Mouse (Mus musculus) thymus, adult 2 months (tissue): ENCODE results near the gene Atxn1.

ENCODE experiments used
- CTCF ChIP-seq: fragments of 200-500 bp; IDR thresholded peaks from 2 replicates; pipeline ENCODE4 v1.5.1; 2012; ENCODE audit warnings: mild to moderate bottlenecking, control low read depth, low read length, moderate library complexity, borderline replicate concordance; ENCODE audit not compliant: control insufficient read depth, poor library complexity, insufficient read depth; ENCODE audit errors: extremely low read depth
- POLR2A ChIP-seq: fragments of 200-500 bp; IDR thresholded peaks from 2 replicates; pipeline ENCODE4 v1.6.1; 2012; ENCODE audit warnings: mild to moderate bottlenecking, low read length, control low read depth, moderate library complexity; ENCODE audit not compliant: control insufficient read depth, poor library complexity, insufficient read depth; ENCODE audit errors: extremely low read depth

DNA sequence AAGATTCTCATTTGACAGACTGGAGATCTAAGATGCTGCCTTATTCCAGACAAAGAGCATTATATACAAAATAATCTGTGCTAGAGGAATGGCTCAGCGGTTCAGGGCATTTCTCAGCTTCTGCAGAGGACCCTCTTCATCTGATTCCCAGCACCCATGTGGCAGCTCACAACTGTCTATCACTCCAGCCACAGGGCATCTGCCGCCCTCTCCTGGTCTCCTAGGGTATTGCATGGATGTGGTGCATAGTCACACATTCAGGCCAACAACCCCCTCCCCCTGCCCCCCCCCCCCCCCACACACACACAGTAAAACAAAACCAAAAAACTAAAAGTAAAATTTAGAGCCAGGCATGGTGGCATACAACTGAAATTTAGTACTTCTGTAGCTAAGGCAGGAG lies 130.5 kb downstream of the Atxn1 start:
- TF ChIP-seq CTCF, result no peak
- no peak for TF ChIP-seq POLR2A
